Mouse (Mus musculus) embryonic facial prominence, embryonic 11.5 days (tissue): Measurements from ENCODE around the gene Ppp1r8. TPM values are rescaled to one million over a fixed set of nuclear protein-coding genes. Genes with fewer than 3 reads are reported as not detected.

ENCODE experiments used
- ATAC-seq: fragments of 200-750 bp; cut with Nextera tagmentation; replicated peaks from 2 replicates; pipeline ENCODE4 v1.8.0; 2017; ENCODE audit warnings: low read depth; ENCODE audit not compliant: insufficient number of reproducible peaks, low FRiP score, low TSS enrichment
- DNase-seq: peaks from one replicate; pipeline ENCODE4 v3.0.0-alpha.2; 2015; ENCODE audit warnings: low spot score
- H3K27ac ChIP-seq: fragments of 300-500 bp; sonication (generic); replicated peaks from 2 replicates; pipeline ENCODE4 v1.5.1; 2014; ENCODE audit warnings: mild to moderate bottlenecking, low read depth, low read length, control low read depth
- H3K27me3 ChIP-seq: fragments of 300-500 bp; sonication (generic); 2 replicates; pipeline ENCODE4 v1.6.1; 2014; ENCODE audit warnings: mild to moderate bottlenecking, low read length, moderate library complexity, mixed read lengths; ENCODE audit not compliant: control insufficient read depth, insufficient read depth
- H3K36me3 ChIP-seq: fragments of 300-500 bp; sonication (generic); replicated peaks from 2 replicates; pipeline ENCODE4 v1.6.1; 2014; ENCODE audit warnings: low read depth, mild to moderate bottlenecking, low read length, moderate library complexity, mixed read lengths; ENCODE audit not compliant: control insufficient read depth, insufficient read depth
- H3K4me1 ChIP-seq: fragments of 300-500 bp; sonication (generic); 2 replicates; pipeline ENCODE4 v1.6.1; 2014; ENCODE audit warnings: low read length, mixed read lengths; ENCODE audit not compliant: control insufficient read depth, insufficient read depth
- H3K4me2 ChIP-seq: fragments of 300-500 bp; sonication (generic); 2 replicates; pipeline ENCODE4 v1.6.1; 2014; ENCODE audit warnings: low read depth, mild to moderate bottlenecking, control low read depth, low read length, moderate library complexity
- H3K4me3 ChIP-seq: fragments of 300-500 bp; sonication (generic); 2 replicates; pipeline ENCODE4 v1.5.1; 2014; ENCODE audit warnings: low read depth, low read length, control low read depth
- H3K9ac ChIP-seq: fragments of 300-500 bp; sonication (generic); replicated peaks from 2 replicates; pipeline ENCODE4 v1.6.1; 2014; ENCODE audit warnings: mild to moderate bottlenecking, control low read depth, low read length
- H3K9me3 ChIP-seq: fragments of 300-500 bp; sonication (generic); replicated peaks from 2 replicates; pipeline ENCODE4 v1.6.1; 2016; ENCODE audit warnings: mild to moderate bottlenecking, low read length, inconsistent platforms, mixed read lengths; ENCODE audit not compliant: control insufficient read depth
- WGBS: fragments of 180-500 bp; shearing (Covaris S2); extraction: QIAGEN DNeasy Blood & Tissue Kit; methylation state at CpG from one replicate; pipeline ENCODE4 v1.1.7; 2014; 5-methylcytosine and 5-hydroxymethylcytosine counted together
- polyA plus RNA-seq: library from polyadenylated mRNA; unstranded; fragments of >200 nt; fragmentation: Nextera tagmentation; extraction: Ambion mirVana; gene quantifications from 2 replicates; pipeline ENCODE4 v1.2.1, GENCODE M21; 2014

Ppp1r8 gene
- polyA plus RNA-seq, 1 experiment from 2014 or later, result 124 TPM

DNA sequence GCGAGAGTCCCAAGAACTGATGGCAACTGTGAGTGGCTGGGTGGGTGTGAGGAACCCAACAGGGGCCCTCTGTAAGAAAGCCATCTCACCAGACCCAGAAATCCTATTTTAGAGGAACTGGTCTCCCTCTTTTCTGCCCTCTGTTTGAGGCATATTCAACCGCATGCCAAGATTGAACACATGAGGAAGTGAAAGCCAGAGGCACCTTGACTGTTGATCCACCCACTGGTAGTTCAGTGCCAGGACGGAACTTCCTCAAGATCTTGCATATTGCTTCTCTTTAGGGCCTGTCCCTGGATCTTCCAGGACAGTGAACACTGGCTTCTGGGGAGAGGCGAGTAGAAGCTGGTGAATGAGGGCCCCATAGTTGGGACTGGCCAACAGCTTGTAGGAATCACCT, 62.7 kb downstream of the Ppp1r8 start:
- Histone ChIP-seq H3K4me1 (no peaks in the 10 kb centered on the region), H3K9me3 (no peaks in the 10 kb centered on the region), H3K27ac (no peak overlapping the region), H3K36me3 (peaks cover 6% of the 10 kb centered on the region), H3K4me2 (no peak overlapping the region), H3K27me3 (no peaks in the 10 kb centered on the region), H3K9ac (no peak overlapping the region), H3K4me3 (no peak overlapping the region)
- 89% methylated on average over 4 of the region's 4 CpGs for WGBS
- ATAC-seq, result no peak
- no peak for DNase-seq

- no peak overlapping the region for H3K4me2 ChIP-seq
- peaks cover 6% of the 10 kb centered on the region for H3K36me3 ChIP-seq
- 91% methylated on average over 6 of the region's 6 CpGs for WGBS
- no peak overlapping the region for H3K9ac ChIP-seq
- H3K27me3 ChIP-seq, result no peaks in the 10 kb centered on the region
- H3K4me1 ChIP-seq, result no peaks in the 10 kb centered on the region
- H3K9me3 ChIP-seq, result no peaks in the 10 kb centered on the region
- no peak overlapping the region for H3K4me3 ChIP-seq
- ATAC-seq (no peak), DNase-seq (no peak)
- no peak overlapping the region for H3K27ac ChIP-seq
Observed at GRCm38 (mm10) chr4:132778562-132779201, 64.3 kb downstream of the Ppp1r8 start.

Other genes starting within 250 kb of the Ppp1r8 start
- gene Eya3, start 204.2 kb downstream of the Ppp1r8 start, polyA plus RNA-seq, result 37.1 and 41.0 TPM in 2 replicates
- gene Xkr8, start 110.6 kb downstream of the Ppp1r8 start, polyA plus RNA-seq, result 6.1 and 7.2 TPM in 2 replicates
- 3.2 and 3.9 TPM in 2 replicates for gene Smpdl3b, start 85.9 kb downstream of the Ppp1r8 start, polyA plus RNA-seq
- 164 and 176 TPM in 2 replicates for gene Rpa2, start 74.8 kb downstream of the Ppp1r8 start, polyA plus RNA-seq
- gene Themis2, start 46.8 kb downstream of the Ppp1r8 start, polyA plus RNA-seq, result 0.63 and 1.0 TPM in 2 replicates
- 82.1 and 84.8 TPM in 2 replicates for gene Stx12, start 41.3 kb upstream of the Ppp1r8 start, polyA plus RNA-seq
- 26.3 and 36.6 TPM in 2 replicates for gene Fam76a, start 79.4 kb upstream of the Ppp1r8 start, polyA plus RNA-seq
- 0.08 and 0.20 TPM in 2 replicates for gene Fgr, start 130.9 kb upstream of the Ppp1r8 start, polyA plus RNA-seq
- gene Ahdc1, start 168.1 kb upstream of the Ppp1r8 start, polyA plus RNA-seq, result 6.6 and 7.7 TPM in 2 replicates